Mouse (Mus musculus) layer of hippocampus, adult 2 months (tissue): Measurements from ENCODE around the gene Pcsk2. TPM values are rescaled to one million over a fixed set of nuclear protein-coding genes. Genes with fewer than 3 reads are reported as not detected.
A peak's percentile ranks its signal among the peaks of the same experiment; 100 is the strongest.

ENCODE experiments used
- DNase-seq, 2 experiments: peaks; one replicate each; pipeline ENCODE4 v3.0.0; 2022; ENCODE audit warnings: low spot score in 2 of 2
- H3K27ac ChIP-seq: fragments of 200-600 bp; 2 replicates; pipeline ENCODE4 v1.8.1; 2022
- H3K4me3 ChIP-seq: fragments of 200-600 bp; 2 replicates; pipeline ENCODE4 v1.8.1; 2022; ENCODE audit warnings: mild to moderate bottlenecking
- CTCF ChIP-seq: fragments of 200-600 bp; conservative IDR thresholded peaks from 2 replicates; pipeline ENCODE4 v1.8.1; 2022; ENCODE audit warnings: antibody characterized with exemption, mild to moderate bottlenecking, moderate library complexity
- total RNA-seq, 2 experiments: library from RNA; stranded (reverse); gene quantifications; 2 replicates each; pipeline ENCODE4 v1.2.3; 2021

Pcsk2 gene
- total RNA-seq, 2 experiments from 2014 or later = 168 to 172 TPM

GRCm38 (mm10) chr2:143712901-143713300 lies 166.9 kb downstream of the Pcsk2 start:
- H3K4me3 ChIP-seq = no peak overlapping the region
- no peak for DNase-seq

DNA sequence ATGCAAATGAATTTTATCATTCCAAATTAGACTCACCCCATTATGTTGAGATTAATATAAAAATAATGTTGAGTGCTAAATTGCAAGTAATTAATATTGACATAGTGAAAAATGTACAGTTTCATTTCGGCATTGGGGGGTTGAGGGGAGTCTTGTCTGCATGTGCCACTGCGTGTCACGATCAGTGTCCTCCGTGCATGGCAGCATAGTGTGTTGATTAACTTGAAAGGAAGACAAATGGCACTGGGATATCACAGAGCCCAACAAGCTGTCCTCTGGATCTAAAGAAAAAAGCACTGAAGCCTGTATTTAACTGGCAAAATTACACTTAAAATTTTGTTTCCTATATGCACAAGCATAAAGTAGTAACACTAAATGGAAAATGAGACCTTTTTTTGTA lies 167.9 kb downstream of the Pcsk2 start:
- Histone ChIP-seq H3K27ac (no peak overlapping the region), H3K4me3 (no peak overlapping the region)
- DNase-seq = no peak
- no peak for TF ChIP-seq CTCF

More at GRCm38 (mm10) chr2:143712901-143713300, 166.9 kb downstream of the Pcsk2 start:
- TF ChIP-seq CTCF = no peak
- H3K27ac ChIP-seq = no peak overlapping the region

GRCm38 (mm10) chr2:143715110-143715509 lies 169.2 kb downstream of the Pcsk2 start:
- no peak overlapping the region for H3K27ac ChIP-seq
- DNase-seq = no peak
- TF ChIP-seq CTCF = peak; percentile 51
- H3K4me3 ChIP-seq = no peak overlapping the region

DNA sequence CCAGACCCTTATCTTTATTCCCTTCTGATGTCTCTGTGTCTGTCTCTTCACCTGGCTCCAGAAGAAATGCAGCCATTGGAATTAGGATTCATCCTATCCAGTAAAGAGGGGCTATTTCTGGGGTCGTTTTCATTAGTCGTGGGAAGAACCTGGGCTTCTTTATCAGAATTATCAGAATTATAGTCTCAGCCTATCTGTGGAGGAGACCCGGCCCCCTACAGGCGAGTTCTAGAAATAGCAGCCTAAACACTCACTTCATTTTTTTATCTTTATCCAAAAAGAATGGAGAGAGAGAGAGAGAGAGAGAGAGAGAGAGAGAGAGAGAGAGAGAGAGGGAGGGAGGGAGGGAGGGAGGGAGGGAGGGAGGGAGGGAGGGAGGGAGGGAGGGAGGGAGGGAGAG lies 177.3 kb downstream of the Pcsk2 start:
- DNase-seq = no peak
- H3K4me3 ChIP-seq = no peak overlapping the region
- H3K27ac ChIP-seq = no peak overlapping the region
- peak; percentile 63 for TF ChIP-seq CTCF

DNA sequence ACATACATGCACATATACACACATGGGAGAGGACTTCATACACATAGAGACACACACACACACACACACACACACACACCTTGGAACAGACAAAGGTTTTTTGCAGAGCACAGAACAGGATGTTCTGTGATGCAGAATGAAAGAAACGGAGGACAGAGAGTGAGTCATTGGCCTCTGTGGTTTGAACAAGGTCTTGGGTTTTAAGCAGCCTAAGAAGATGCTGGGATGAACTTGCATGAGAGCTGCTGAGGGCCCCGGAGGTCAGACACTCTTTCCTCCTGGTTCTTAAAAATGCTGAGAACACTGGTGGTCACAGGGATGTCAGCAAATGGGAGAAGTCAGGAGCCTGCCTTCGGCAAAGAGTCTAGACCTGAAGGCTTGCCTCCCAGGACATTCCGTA lies 178.1 kb downstream of the Pcsk2 start:
- no peak for DNase-seq
- Histone ChIP-seq H3K4me3 (no peak overlapping the region), H3K27ac (no peak overlapping the region)
- no peak for TF ChIP-seq CTCF

GRCm38 (mm10) chr2:143724720-143725119 lies 178.8 kb downstream of the Pcsk2 start:
- no peak overlapping the region for H3K4me3 ChIP-seq
- DNase-seq = no peak
- no peak overlapping the region for H3K27ac ChIP-seq
- no peak for TF ChIP-seq CTCF

DNA sequence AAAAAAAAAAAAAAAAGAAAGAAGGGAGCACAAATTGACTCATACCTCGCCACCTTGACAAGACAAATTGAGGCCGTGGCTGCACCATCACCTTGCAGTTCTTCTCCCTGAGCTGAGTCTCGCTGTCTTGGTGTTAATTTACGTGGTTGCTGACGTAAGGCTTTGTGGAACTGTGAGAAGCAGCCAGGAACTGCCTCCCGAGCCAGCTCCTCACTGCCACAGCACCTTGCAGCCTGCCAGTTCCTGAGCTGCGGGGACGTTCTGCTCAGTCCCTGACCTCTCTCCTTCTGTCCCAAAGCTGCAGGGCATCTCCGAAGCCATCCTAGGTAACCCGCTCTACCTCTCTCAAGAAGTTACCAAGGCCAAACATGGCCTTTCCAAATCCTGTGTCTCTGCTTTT lies 186.5 kb downstream of the Pcsk2 start:
- DNase-seq = no peak
- no peak overlapping the region for H3K27ac ChIP-seq
- no peak overlapping the region for H3K4me3 ChIP-seq
- TF ChIP-seq CTCF = no peak

DNA sequence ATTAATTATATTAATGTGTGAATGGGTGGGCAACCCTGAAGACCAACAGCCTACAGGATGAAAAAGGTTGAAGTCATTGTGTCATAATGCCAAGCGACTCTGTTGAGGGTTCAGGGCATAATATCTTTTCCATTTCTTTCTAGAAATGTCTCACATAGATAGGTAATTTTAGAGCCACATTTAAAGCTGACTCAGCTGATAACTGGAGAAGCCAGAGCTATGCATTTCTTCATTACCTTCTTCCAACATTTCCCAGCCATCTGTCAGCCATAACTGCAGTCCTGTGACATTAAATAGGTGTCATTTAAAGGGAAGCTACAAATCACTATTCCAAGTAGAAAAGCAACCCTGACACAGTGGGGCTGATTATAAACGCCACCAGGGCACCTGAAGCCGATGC lies 189.5 kb downstream of the Pcsk2 start:
- DNase-seq = no peak
- Histone ChIP-seq H3K27ac (no peak overlapping the region), H3K4me3 (no peak overlapping the region)
- no peak for TF ChIP-seq CTCF

- no peak overlapping the region for H3K4me3 ChIP-seq
- no peak for DNase-seq
- no peak for TF ChIP-seq CTCF
- no peak overlapping the region for H3K27ac ChIP-seq
These were observed 193.7 kb downstream of the Pcsk2 start for GRCm38 (mm10) chr2:143739475-143740226.

DNA sequence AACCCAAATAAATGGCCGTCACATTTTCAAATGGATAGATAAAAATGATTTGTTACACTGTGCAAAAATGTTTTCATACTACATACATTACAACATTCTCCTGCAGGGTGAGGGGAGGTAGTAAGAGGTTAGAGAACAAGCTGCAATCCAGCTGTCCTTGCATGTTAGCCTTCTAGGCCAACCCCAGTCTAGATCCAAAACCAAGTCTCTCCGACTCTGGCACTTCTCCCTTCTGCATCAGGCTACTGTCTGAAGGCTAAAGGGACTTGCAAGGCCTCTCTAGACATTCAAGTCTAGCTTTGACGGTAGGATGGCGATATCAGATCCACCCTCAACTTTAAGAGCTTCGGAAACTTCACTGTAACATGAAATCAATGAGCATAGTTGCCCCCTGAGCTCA lies 196.5 kb downstream of the Pcsk2 start:
- Histone ChIP-seq H3K4me3 (no peak overlapping the region), H3K27ac (no peak overlapping the region)
- TF ChIP-seq CTCF = no peak
- no peak for DNase-seq

- no peak for TF ChIP-seq CTCF
- DNase-seq = no peak
- H3K4me3 ChIP-seq = no peak overlapping the region
- no peak overlapping the region for H3K27ac ChIP-seq
These were observed 197.1 kb downstream of the Pcsk2 start for GRCm38 (mm10) chr2:143743081-143743480.

GRCm38 (mm10) chr2:143752051-143752788 lies 206.3 kb downstream of the Pcsk2 start:
- no peak overlapping the region for H3K4me3 ChIP-seq
- TF ChIP-seq CTCF = no peak
- H3K27ac ChIP-seq = peak overlapping the region; percentile 81
- DNase-seq = peak; percentile 52 to 56

DNA sequence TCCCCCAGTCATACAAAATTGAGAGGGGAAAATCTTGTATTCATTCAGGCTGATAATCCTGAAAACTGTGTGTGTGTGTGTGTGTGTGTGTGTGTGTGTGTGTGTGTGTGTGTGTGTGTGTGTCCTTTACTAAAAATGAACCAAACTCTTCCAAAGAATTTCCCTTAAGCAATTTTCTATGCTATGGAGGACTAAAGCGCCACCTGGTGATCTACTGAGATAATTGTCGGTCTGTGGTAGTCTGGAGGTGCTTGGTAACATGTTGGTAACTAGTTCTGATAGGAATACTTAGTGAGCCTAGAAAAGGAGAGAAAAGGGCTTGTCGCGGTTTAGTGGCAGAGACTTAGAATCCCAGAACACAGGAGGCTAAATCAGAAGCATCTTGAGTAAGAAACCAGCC lies 230.5 kb downstream of the Pcsk2 start:
- no peak overlapping the region for H3K27ac ChIP-seq
- no peak overlapping the region for H3K4me3 ChIP-seq
- peak; percentile 48 to 61 for DNase-seq
- peak; percentile 67 for TF ChIP-seq CTCF

- no peak for TF ChIP-seq CTCF
- H3K4me3 ChIP-seq = no peak overlapping the region
- no peak overlapping the region for H3K27ac ChIP-seq
- DNase-seq = no peak
These were observed 234.4 kb downstream of the Pcsk2 start for GRCm38 (mm10) chr2:143780310-143780709.
